Mouse (Mus musculus) bone marrow, adult 2 months (tissue): ENCODE measurements around the gene Gm49450. TPM values are rescaled to one million over a fixed set of nuclear protein-coding genes. Genes with fewer than 3 reads are reported as not detected.
A peak's percentile ranks its signal among the peaks of the same experiment; 100 is the strongest.

Experiments used
- H3K27ac ChIP-seq: fragments of 200-500 bp; 2 replicates; pipeline ENCODE4 v1.5.1; 2012; ENCODE audit warnings: low read depth, mild to moderate bottlenecking, control low read depth, inconsistent platforms, low read length; ENCODE audit not compliant: control insufficient read depth, poor library complexity, insufficient read depth
- H3K4me1 ChIP-seq: fragments of 200-500 bp; 2 replicates; pipeline ENCODE4 v1.6.1; 2011; ENCODE audit warnings: low read length; ENCODE audit not compliant: control insufficient read depth, insufficient read depth
- H3K4me3 ChIP-seq: fragments of 200-500 bp; replicated peaks from 2 replicates; pipeline ENCODE3; 2011; ENCODE audit warnings: mild to moderate bottlenecking, low read depth, low read length, control low read depth; ENCODE audit not compliant: control insufficient read depth
- CTCF ChIP-seq: fragments of 200-500 bp; IDR thresholded peaks from 2 replicates; pipeline ENCODE4 v1.5.1; 2011; ENCODE audit warnings: low read length, control low read depth; ENCODE audit not compliant: control insufficient read depth, insufficient read depth
- POLR2A ChIP-seq: fragments of 200-500 bp; IDR thresholded peaks from 2 replicates; pipeline ENCODE4 v1.6.1; 2011; ENCODE audit warnings: low read depth, mild to moderate bottlenecking, control low read depth, low read length, borderline replicate concordance; ENCODE audit not compliant: control insufficient read depth
- WGBS: fragments of 180-500 bp; shearing (Covaris S2); methylation state at CpG from one replicate; pipeline ENCODE4 v1.1.7; 2018; 5-methylcytosine and 5-hydroxymethylcytosine counted together
- polyA plus RNA-seq: library from polyadenylated mRNA; stranded (reverse); fragments of >200 nt; gene quantifications from 2 replicates; pipeline ENCODE4 v1.2.4, GENCODE M21; 2011; ENCODE audit warnings: low replicate concordance; ENCODE audit not compliant: missing spikeins, insufficient read depth, insufficient read length

Gm49450 gene
- polyA plus RNA-seq, 1 experiment: not detected

GRCm38 (mm10) chr15:98993865-98994264 lies 40.5 kb upstream of the Gm49450 start:
- under 1% methylated on average over 11 of the region's 11 CpGs for WGBS
- no peak for TF ChIP-seq POLR2A
- peak; percentile 86 for TF ChIP-seq CTCF
- H3K4me3 ChIP-seq: no peak overlapping the region
- H3K4me1 ChIP-seq: peaks cover 1% of the 10 kb centered on the region; the same call in 1 of the 2 replicates
- H3K27ac ChIP-seq: no peak overlapping the region

- peak overlapping the region; percentile 77 for H3K27ac ChIP-seq
- TF ChIP-seq CTCF (peak; percentile 93), POLR2A (peak; percentile 79; the same call in 1 of the 2 replicates)
- 3% methylated on average over 35 of the region's 35 CpGs for WGBS
- H3K4me1 ChIP-seq: peaks cover 1% of the 10 kb centered on the region; the same call in 1 of the 2 replicates
- peak overlapping the region; percentile 65 for H3K4me3 ChIP-seq
Measured at GRCm38 (mm10) chr15:98993093-98993793, 39.9 kb upstream of the Gm49450 start.

- Histone ChIP-seq H3K27ac (no peak overlapping the region; the same call in 1 of the 2 replicates), H3K4me3 (no peak overlapping the region), H3K4me1 (peaks cover 1% of the 10 kb centered on the region; the same call in 1 of the 2 replicates)
- 24% methylated on average over 17 of the region's 17 CpGs for WGBS
- no peak for TF ChIP-seq POLR2A
- no peak for TF ChIP-seq CTCF
Measured at GRCm38 (mm10) chr15:98992086-98992912, 38.9 kb upstream of the Gm49450 start.

GRCm38 (mm10) chr15:98991540-98992050 lies 38.2 kb upstream of the Gm49450 start:
- Histone ChIP-seq H3K4me1 (peaks cover 1% of the 10 kb centered on the region; the same call in 1 of the 2 replicates), H3K27ac (no peak overlapping the region), H3K4me3 (no peak overlapping the region)
- WGBS: 76% methylated on average over 9 of the region's 9 CpGs
- no peak for TF ChIP-seq CTCF
- TF ChIP-seq POLR2A: no peak

GRCm38 (mm10) chr15:98990669-98991539 lies 37.6 kb upstream of the Gm49450 start:
- peaks cover 1% of the 10 kb centered on the region; the same call in 1 of the 2 replicates for H3K4me1 ChIP-seq
- no peak overlapping the region for H3K27ac ChIP-seq
- H3K4me3 ChIP-seq: no peak overlapping the region
- TF ChIP-seq CTCF: no peak
- no peak for TF ChIP-seq POLR2A
- WGBS: 76% methylated on average over 15 of the region's 15 CpGs

GRCm38 (mm10) chr15:98989701-98990430 lies 36.5 kb upstream of the Gm49450 start:
- peaks cover 1% of the 10 kb centered on the region; the same call in 1 of the 2 replicates for H3K4me1 ChIP-seq
- TF ChIP-seq POLR2A: no peak
- no peak for TF ChIP-seq CTCF
- WGBS: 53% methylated on average over 12 of the region's 12 CpGs

GRCm38 (mm10) chr15:98988787-98989186 lies 35.4 kb upstream of the Gm49450 start:
- Histone ChIP-seq H3K4me1 (no peaks in the 10 kb centered on the region; the same call in 1 of the 2 replicates), H3K4me3 (no peak overlapping the region), H3K27ac (no peak overlapping the region)
- TF ChIP-seq POLR2A (no peak), CTCF (no peak)
- WGBS: 76% methylated on average over 3 of the region's 3 CpGs

More at GRCm38 (mm10) chr15:98989701-98990430, 36.5 kb upstream of the Gm49450 start:
- Histone ChIP-seq H3K27ac (no peak overlapping the region), H3K4me3 (no peak overlapping the region)
